Mouse (Mus musculus) urinary bladder, postnatal 4 days (tissue): ENCODE measurements around the gene Oat.

Experiments used
- DNase-seq, 2 experiments: peaks; one replicate each; pipeline ENCODE4 v3.0.0; 2021 to 2022; ENCODE audit warnings: low spot score in 2 of 2

The Oat gene

DNA sequence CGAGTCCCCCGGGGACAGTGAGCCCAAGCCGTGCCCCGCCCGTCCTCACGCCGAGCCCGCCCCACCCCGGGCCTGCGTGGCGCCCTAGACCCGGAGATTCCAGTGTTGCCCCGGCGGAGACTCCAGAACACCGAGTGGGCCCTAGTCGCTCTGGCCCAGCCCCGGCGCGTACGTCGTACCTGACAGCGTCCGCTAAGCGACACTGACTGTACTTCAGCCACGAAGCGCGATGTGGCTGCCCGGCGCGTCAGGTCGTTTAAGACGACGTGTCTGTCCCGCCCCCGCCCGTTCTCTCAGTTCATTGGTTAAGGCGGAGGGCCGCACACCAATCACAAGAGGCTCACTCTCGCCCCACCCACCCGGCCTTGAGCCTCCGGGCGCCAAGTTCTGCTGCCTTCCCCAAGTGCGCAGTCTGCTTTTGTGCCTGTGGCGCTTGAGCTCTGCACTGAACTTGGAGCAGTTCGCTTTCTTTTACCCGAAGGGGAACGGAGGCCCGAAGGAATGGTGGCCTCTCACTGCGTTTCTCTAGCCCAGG lies at the start of gene Oat:
Gene Oat, minus strand, starts transcription at position 283 of the 535 bp plus-strand sequence.
- DNase-seq, result peak; percentile 92 to 94

DNA sequence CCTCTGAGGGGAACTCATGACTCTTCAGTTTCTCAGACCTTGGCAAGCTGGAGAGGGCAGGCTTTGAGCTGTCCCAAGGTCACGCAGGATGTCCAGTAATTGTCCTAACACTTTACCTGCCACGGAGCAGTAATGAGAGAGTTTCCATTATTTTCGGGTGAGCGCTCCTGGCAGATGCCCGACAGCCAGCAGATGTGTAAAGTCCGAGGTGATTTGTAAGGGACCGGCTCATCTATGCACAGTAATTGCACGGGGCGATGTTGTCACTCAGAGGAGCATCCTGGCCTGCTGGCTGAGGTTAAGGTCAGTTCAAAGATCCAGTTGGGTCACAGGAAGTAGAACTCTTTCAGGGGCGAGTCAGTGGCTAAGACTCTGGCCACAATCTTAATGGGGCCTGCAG lies 48.0 kb upstream of the Oat start:
- DNase-seq, result no peak

DNA sequence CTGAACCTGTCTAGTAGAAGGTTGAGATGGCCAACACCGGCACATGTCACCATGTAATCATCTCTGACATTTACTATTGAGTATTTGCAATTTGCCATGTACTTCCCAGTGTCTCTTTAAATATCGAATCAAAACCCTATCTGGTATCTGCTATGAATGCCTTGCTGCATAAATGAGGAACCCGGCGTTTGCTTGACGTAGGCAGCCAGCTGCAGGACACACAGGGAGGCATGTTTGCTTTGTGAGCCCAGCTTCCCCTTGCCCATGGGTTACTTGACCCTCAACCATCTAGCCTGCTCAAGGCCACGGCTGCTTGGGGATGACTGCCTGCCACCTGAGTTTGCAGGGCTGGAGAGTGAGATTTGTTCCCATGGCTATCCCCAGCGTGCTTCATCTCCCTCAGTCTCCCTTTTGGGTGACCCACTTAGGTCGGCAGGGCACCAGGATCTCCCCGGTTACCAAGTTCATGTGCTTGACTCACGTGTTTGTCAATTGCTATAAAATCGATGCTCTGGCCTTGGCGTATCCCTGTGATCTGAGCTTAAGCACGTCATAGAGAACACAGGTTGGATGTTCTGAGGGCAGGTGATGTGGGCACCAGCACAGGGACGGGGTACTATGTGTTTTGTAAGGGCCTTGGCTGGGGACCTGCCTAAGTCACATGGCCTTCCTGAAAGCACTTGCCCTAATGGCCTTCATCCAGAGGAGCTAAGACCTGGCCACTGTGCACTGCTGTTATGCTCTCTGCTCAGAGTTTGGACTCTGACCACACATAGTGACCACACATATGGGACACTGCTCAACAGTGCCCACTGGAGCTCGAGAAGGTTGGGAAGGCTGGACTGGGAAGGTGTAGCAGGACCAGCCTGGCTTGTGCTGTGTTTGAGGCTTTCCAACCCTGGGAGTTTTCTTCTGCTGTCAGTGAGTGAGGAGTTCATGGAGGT lies 44.0 kb upstream of the Oat start:
- DNase-seq, result no peak

DNA sequence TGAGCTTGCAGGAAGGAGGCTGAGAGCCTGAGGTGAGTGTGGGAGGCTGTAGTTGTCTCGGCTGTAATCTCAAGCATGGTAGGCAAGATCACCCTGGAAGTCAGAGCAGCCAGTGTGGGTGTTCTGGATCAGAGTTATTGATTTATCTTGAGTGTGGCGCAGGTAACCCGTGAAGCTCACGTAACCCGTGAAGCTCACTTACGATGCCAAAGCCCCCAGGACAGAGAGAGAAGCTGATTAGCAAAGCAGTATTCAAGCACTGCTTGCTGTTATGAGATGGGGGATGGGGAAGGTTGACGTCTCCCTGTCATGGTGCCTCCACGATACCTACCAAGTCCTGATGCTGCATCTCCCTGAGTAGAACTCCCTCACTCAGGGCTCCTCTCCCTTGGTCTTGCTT lies 43.4 kb upstream of the Oat start:
- DNase-seq, result no peak

DNA sequence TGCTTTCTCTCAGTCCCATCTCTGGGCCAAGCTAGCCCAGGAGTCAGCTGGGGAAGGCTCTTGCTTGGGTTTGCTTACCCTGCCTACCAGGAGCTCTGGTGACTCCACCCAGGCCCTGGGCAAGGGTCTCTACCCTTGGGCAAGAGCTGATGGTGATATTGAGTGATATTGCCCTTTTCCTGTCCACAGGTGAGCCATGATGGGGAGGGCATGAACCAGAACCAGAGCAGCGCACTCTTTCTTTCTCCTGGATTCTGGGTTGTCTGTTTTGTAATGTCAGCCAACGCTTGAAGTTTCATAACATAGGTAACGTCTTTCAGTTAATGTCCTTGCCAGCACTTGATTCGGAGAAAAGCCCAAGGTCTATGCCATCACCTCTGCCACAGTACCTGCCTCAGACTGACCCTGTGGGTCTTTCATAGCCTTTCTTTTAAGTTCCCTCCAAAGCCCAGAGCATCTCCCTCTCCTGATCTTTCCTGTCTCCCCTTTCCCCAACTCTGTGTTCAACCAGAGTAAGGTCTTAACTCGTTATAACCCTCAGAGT lies 40.9 kb upstream of the Oat start:
- DNase-seq, result no peak

DNA sequence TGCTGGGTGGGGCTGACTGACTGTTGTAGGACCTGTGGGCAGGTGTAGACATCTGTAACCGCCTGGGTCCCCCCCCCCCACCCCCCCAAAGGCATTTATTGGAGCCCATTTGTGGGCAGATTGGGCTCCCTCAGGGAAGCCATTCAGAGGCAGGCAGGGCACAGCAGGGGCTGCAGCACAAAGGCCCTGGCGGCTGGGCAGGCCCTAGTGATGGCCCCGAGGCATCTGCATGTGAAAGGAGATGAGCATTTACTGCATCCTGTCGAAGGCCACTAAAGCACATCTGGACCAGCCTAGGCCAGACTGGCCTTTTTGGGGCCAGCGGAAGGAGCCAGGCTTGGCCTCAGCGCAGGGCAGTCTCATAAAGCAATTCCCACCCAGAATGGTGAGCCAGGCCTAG lies 40.2 kb upstream of the Oat start:
- DNase-seq, result no peak

DNA sequence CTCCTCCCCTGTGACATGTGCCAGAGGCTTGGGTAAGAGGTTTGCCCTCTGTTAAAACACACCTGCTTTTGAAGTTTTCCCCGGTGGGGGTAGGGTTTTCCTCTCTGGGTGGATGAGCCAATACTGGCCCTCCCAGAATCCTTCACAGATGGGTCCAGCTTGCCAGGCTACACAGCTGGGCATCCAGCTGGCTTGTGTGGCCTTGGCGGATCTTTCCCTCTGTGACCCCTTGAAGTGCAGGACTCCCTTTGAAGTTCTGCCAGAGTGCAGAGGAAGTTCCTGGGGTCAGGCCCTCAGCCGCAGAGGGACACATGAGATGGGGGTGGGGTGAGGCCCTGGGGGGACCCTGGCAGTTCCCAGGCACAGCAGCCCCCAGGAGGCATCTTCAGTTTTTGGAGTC lies 39.1 kb upstream of the Oat start:
- no peak for DNase-seq

DNA sequence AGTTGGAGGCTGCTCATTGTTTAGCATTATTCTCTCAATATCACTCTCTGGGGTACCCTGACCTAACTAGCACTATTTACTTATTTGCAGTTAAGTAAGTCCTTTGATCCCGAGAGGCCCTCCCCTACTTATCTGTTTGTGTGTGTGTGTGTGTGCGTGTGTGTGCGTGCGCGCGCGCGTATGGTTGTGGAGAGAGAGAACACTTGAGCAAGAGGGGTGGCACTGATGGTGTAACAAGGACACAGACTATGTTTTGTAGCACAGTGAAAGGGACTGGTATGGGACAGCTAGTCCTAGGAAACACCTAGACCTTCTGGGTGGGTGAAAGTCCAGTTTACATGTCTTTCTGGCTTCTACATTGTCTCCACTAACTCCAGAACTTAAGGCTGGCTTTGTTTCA lies 35.3 kb upstream of the Oat start:
- DNase-seq, result no peak

DNA sequence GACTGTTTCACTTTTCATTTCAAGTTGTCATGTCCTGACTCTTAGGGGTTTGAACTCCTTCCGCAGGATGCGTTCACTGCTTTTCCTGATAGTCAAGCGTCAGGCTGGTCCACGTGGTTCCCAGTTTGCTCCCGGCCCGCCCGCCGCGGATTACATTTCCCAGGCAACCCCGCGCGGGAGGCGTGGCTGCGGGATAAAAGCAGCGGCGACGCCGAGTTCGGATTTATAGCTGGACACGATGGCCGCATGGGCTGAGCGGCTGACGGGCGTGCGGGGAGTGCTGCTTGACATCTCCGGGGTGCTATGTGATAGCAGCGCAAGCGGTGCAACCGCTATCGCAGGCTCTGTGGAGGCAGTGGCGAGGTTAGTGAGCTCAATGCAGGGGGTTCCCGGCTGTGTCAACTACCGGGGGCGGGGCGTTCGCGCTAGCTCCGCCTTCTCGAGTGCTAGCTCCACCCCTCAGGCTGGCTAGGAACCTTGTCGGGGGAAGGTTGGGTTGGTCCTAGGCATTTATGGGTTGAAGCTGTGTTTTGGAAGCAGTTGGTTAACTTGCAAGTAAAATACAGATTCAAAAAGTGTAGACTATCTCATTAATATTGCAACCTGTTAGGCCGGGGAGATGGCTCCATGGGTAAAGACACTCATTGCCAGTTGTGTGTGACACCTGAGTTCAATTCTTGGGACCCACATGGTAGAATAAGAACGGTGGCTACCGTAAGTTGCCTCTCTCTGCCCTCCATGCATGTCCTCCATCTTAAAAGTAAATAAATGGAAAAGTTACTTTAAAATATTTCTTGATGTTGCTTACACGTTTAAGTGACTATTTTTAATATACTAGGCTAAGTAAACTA lies 34.5 kb upstream of the Oat start, which contains the start of gene Lhpp:
Gene Lhpp, plus strand, starts transcription at position 171 of the 851 bp plus-strand sequence.
- DNase-seq, result peak; percentile 77 to 84

DNA sequence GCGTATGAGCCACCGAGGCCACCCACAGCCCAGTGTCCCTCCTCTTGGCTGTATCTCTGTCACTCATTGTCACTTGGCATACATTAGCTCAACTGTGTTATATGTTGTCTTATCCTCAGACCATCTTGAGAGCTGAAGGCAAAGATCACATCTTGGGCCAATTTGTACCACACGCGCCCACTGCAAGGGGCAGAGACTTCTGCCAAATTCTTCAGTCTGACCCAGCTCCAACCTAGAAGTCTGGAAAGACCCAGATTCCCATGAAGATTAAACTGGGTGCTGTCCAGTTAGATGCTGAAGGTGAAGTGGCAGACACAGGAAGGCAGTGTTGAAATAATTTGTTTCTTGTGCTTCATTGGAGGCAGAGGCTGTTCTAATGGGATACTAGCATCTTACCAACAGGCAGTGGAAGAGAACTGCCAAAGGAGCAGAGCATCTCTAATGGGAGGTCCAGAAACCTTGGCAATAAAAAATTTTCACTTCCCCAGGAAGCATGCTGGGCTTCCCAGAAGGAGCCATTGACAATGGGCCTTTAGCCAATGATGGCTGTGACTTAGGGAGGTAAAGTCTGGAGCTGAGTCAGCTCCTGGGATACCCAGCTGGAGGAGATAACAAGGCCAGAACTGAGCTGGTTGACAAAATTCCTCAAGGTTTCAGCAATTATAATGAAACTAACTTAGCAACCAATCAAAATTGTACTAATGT lies 32.3 kb upstream of the Oat start:
- no peak for DNase-seq

DNA sequence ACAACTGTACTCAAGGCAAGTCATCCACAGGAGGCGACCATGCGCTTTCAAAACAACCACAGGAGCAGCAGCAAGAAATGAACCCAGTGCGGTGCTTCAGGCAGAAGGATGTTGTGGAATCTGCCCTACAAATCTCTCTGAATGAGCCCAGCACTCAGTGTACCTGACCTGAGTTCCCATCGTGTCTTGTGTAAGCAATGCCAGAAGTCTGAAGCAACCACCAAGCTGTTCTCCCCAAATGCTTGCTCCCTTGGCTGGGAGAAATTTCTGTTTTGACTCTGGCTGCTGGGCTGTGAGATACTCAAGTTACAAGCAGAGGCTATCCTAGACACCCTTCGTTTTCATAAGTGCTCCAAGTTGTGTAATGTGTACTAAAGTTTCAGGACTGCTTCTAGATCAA lies 29.5 kb upstream of the Oat start:
- DNase-seq, result no peak

DNA sequence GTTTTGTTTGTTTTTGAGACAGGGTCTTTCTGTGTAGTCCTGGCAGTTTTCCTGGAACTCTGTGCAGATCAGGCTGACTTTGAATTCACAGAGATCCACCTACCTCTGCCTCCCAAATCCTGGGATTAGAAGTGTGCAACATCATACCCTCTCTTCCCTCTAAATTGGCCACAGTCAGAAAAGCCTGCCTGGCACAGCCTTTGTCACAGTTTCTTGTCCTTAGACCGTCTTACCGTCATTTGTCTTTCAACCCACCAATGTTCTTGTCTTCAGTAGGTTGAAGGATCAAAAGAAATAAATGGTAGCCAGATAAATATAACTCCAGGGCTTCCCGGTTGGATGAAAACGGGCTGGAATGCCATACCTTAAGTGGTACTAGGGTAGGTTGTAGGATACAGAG lies 28.5 kb upstream of the Oat start:
- no peak for DNase-seq

DNA sequence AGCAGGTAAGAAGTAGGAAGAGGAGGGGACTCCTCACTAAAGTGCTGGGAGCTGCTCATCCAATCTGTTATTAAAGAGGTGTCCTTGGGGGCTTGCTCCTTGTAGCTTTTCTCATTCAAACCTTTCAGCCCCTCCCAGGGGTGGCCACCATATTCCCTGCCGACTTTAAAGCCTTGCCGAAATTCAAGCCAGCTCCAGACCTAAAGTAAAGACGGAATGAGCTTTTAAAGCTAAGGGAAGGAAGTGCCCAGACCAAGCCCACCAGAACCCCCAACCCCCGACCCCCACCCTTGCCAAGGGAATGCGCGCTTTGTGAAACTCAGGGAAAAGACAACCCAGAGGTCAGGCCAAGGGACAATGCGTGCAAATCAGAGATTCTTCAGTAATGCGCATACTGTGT lies 24.7 kb upstream of the Oat start:
- DNase-seq, result no peak

DNA sequence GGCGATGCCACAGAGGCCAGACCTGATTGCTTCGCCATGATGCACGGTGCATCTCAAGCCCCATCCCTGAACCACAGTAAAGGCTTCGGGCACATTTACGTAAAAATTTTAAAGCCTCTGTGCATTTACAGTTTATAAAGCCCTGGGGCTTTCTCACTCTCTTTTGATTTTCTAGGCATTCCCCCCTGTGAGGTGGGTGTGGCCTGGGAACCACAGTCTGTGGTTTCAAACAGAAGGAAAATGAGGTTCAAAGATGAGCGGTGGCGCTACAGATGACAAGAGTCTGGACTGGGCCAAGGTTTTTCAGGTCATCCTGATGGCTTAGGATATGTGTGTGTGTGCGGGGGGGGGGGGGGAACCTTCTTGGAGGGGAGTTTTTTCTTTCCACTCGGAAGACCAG lies 23.8 kb upstream of the Oat start:
- no peak for DNase-seq

DNA sequence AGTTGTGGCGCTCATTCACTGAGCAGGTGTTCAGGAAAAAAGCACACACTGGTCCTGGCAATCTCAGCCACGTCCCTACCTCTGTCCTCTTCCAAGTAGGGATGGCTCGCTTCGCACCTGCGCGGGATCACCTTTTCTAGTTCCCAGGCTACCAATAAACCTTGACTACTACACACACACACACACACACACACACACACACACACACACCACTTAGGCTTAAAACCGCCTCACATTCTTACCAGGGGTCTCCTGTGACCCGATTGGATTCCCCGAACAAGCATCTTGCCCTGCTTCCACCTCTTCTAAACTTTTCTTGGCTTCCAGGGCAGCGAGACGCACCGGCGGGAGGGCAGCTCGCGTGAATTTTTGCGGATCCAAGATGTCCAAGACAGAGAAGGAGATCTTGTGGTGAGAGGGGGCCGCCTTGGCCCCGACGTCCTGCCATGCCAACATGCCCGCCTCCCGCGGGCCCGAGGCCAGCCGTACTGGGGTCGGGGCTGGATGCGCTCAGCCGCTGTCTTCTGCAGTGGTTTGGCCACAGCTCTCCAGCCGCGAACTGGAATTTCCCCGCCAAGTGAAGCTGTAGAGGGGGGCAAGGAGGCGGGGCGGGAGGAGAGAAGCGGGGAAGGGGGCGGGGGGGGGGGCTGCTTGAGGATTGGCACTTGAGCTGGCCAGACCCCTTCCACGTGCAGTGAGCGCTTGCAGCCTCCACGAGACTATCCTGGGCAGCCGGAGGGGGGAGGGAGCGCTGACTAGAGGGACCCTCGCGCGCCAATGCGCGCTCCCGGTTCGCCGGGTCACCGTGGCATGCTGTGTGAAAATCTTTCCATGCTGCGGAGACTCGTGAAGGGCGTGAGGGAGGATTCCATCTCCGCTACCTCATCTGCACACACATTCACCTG lies 23.1 kb upstream of the Oat start, which contains the start of gene Nkx1-2:
Gene Nkx1-2, minus strand, starts transcription at position 567 of the 905 bp plus-strand sequence.
- no peak for DNase-seq

DNA sequence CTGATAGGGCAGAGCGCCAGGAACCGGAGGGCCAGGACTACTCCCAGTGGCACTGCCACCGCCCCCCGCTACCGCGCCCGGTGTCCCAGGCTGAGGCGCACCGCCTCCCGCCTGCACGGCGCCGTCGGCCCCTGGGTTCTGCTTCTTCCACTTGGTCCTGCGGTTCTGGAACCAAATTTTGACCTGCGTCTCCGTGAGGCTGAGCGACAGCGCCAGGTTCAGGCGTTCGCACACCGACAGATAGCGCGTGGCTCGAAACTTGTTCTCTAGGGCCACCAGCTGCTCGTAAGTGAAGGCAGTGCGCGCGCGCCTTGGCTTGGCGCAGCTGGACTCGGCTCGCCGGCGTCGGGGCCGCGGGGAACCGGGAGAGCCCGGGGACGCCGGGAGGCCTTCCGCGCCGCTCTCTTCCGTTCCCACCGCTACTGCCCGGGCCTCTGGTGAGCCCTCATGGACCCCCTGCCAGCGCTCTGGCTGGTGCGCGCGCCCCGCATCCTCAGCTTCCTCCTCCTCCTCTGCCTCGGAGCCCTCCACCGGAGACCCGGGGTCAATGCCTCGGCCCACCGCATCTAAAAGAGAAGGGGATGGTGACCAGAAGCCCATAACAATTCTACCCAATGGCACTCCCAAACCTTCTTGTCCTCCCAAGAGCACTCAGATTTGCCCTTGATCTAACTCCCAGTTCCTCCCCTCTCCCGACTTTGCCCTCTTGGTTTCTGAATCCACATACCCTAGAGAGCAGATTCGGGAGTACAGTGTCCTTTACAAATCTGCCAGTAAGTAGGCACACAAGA lies 21.2 kb upstream of the Oat start:
- DNase-seq, result no peak

DNA sequence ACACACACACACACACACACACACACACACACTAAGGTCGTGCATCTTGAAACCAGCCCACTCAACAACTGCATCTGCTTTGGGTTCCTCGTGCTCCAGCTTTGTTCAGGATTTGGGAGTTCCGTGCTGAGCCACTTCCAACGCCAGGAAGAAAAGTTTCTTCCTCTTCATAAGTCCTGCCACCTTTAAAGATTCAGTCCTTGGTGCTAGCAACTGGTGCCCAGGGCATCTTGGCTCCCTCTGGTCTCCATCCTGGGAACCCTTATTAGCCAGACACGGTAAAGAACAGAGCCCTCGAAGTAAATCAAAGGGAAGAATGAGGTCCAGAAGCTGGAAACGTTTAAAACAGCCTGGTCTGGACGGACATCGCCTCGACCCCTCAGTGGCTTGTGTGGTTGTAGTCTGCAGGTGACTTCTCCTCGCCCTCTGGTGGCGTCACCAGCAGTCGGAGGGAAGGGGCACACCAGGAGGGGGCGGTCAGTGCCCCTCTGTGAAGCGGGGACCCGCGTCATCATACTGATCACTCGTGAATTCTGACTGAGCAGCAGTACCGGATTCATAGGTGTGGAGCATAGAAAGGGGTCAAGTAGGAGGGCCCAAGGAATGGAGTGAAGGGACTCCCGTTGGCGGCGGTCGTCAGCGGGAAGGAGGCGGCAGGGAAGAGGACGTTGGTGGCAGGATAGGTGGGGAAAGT lies 20.5 kb upstream of the Oat start:
- DNase-seq, result no peak

DNA sequence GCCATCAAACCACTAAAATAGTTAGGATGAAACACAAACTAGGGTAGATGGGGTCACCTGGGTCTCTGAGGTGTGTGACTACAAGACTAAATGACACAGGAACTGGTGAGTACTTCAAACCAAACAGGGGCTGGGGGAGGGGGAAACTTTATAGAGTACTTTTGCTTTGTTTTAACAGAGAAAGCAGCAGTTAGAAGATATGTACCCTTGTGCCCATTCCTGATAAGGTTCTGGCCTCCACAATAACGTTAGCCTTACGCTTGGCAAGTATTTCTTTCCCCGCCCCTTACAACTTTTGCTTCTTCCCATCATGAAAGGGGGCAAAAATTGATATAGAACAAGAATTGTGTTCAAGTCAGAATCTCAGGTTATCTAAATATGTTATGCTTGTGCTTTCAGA lies 19.6 kb upstream of the Oat start:
- no peak for DNase-seq

DNA sequence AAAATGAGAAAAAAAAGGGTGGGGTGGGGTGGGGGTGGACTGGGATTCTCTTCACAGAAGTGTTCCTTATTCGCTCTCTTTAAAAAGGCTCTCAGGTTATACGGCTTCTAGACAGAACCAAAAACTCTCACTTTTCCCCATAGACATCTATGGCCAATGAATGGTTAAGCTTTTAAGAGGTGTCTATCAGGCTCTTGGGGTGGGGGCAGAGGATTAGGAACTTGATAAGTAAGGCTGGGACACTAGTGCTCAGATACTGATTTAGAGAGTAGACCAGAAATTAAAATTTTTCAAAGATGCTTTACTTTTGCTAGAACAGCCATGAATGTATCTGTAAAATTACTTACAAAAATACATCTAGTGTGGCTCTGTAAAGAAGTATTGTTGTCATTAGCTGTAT lies 18.1 kb upstream of the Oat start:
- no peak for DNase-seq
